Mouse (Mus musculus) ES-E14 (cell line): ENCODE measurements around the gene Rprd1b. TPM values are rescaled to one million over a fixed set of nuclear protein-coding genes. Genes with fewer than 3 reads are reported as not detected.

ENCODE experiments used
- DNase-seq: peaks from one replicate; pipeline ENCODE4 v3.0.0-alpha.2; 2013; ENCODE audit warnings: low read depth, low spot score
- H3K27ac ChIP-seq: 2 replicates; pipeline ENCODE4 v1.5.1; 2012; ENCODE audit warnings: low read depth, mild to moderate bottlenecking, low read length, moderate library complexity, mixed read lengths; ENCODE audit not compliant: poor library complexity, insufficient read depth, severe bottlenecking
- H3K36me3 ChIP-seq: 2 replicates; pipeline ENCODE4 v1.6.1; 2012; ENCODE audit warnings: mild to moderate bottlenecking, low read length, moderate library complexity, mixed read lengths; ENCODE audit not compliant: control insufficient read depth, poor library complexity, insufficient read depth, severe bottlenecking
- H3K4me1 ChIP-seq, 2 experiments: fragments of 150-350 bp in 1 of 2; sonication (generic) in 1 of 2; 2 replicates each; pipeline ENCODE4 v1.6.1; 2012; ENCODE audit warnings: low read length in 2 of 2, mild to moderate bottlenecking in 1 of 2, mixed read lengths in 1 of 2; ENCODE audit not compliant: control insufficient read depth in 2 of 2, insufficient read depth in 2 of 2, poor library complexity in 1 of 2
- H3K4me3 ChIP-seq, 2 experiments: fragments of 150-350 bp in 1 of 2; sonication (generic) in 1 of 2; 2 replicates each; pipeline ENCODE4 v1.5.1; 2012; ENCODE audit warnings: low read length in 2 of 2, low read depth in 1 of 2, mild to moderate bottlenecking in 1 of 2, mixed read lengths in 1 of 2; ENCODE audit not compliant: insufficient read depth in 1 of 2, poor library complexity in 1 of 2, severe bottlenecking in 1 of 2
- H3K9ac ChIP-seq: 2 replicates; pipeline ENCODE4 v1.6.1; 2012; ENCODE audit warnings: low read depth, mild to moderate bottlenecking, low read length, mixed read lengths; ENCODE audit not compliant: poor library complexity, insufficient read depth, severe bottlenecking
- H3K9me3 ChIP-seq: fragments of 150-350 bp; sonication (generic); 2 replicates; pipeline ENCODE4 v1.6.1; 2012; ENCODE audit warnings: low read depth, mild to moderate bottlenecking, low read length; ENCODE audit not compliant: control insufficient read depth, insufficient read depth
- CHD2 ChIP-seq: IDR thresholded peaks from 2 replicates; pipeline ENCODE4 v1.6.1; 2014; ENCODE audit warnings: mild to moderate bottlenecking, low read depth, low read length, inconsistent platforms
- HCFC1 ChIP-seq: IDR thresholded peaks from 2 replicates; pipeline ENCODE4 v1.6.1; 2012; ENCODE audit warnings: low read length, inconsistent platforms, borderline replicate concordance; ENCODE audit not compliant: insufficient read depth
- MAFK ChIP-seq: IDR thresholded peaks from 2 replicates; pipeline ENCODE4 v1.6.1; 2014; ENCODE audit warnings: mild to moderate bottlenecking, low read depth, low read length, inconsistent platforms; ENCODE audit not compliant: insufficient read depth
- ZC3H11A ChIP-seq: IDR thresholded peaks from 2 replicates; pipeline ENCODE4 v1.6.1; 2012; ENCODE audit warnings: low read depth, mild to moderate bottlenecking, inconsistent platforms, low read length, borderline replicate concordance
- ZNF384 ChIP-seq: IDR thresholded peaks from 2 replicates; pipeline ENCODE4 v1.6.1; 2012; ENCODE audit warnings: low read depth, low read length, inconsistent platforms
- in situ Hi-C, 2 experiments: fragments of 600-800 bp; cut with MboI; formaldehyde crosslinking; loops; one replicate each; pipeline ENCODE4 v1.15.1; 2025; ENCODE audit warnings: low sequenced_read_pairs in 2 of 2, inconsistent platforms in 1 of 2; ENCODE audit not compliant: unreplicated experiment in 2 of 2
- total RNA-seq: library from RNA; depleted of rRNA; stranded (reverse); fragments of 300-350 nt; gene quantifications from 2 replicates; pipeline ENCODE4 v1.2.3, GENCODE M21; 2012

Gene Rprd1b
- total RNA-seq, 1 experiment, result 13.1 TPM

- H3K4me1 ChIP-seq, result no peaks in the 10 kb centered on the region
- H3K9me3 ChIP-seq, result no peaks in the 10 kb centered on the region
- H3K27ac ChIP-seq, result no peak overlapping the region
- DNase-seq, result no peak
- no peak overlapping the region for H3K9ac ChIP-seq
- H3K36me3 ChIP-seq, result peaks cover 4% of the 10 kb centered on the region; the same call in 1 of the 2 replicates
- no peak overlapping the region for H3K4me3 ChIP-seq
- TF ChIP-seq ZC3H11A (no peak), HCFC1 (no peak), CHD2 (no peak)
- in situ Hi-C loops, result no loop called here
These were observed 8.1 kb downstream of the Rprd1b start for GRCm38 (mm10) chr2:158036408-158036807.

GRCm38 (mm10) chr2:158036953-158037352 is 8.7 kb downstream of the Rprd1b start:
- H3K36me3 ChIP-seq, result peaks cover 4% of the 10 kb centered on the region; the same call in 1 of the 2 replicates
- in situ Hi-C loops, result no loop called here
- TF ChIP-seq CHD2 (no peak), ZC3H11A (no peak), ZNF384 (no peak), MAFK (no peak), HCFC1 (no peak)
- H3K4me1 ChIP-seq, result no peaks in the 10 kb centered on the region
- no peak overlapping the region for H3K9ac ChIP-seq
- H3K9me3 ChIP-seq, result no peaks in the 10 kb centered on the region
- H3K4me3 ChIP-seq, result no peak overlapping the region
- no peak for DNase-seq
- H3K27ac ChIP-seq, result no peak overlapping the region

GRCm38 (mm10) chr2:158037571-158037970 is 9.3 kb downstream of the Rprd1b start:
- no peak overlapping the region for H3K27ac ChIP-seq
- in situ Hi-C loops, result no loop called here
- no peaks in the 10 kb centered on the region for H3K9me3 ChIP-seq
- no peaks in the 10 kb centered on the region for H3K4me1 ChIP-seq
- peaks cover 4% of the 10 kb centered on the region; the same call in 1 of the 2 replicates for H3K36me3 ChIP-seq
- no peak overlapping the region for H3K9ac ChIP-seq
- H3K4me3 ChIP-seq, result no peak overlapping the region
- TF ChIP-seq HCFC1 (no peak), MAFK (no peak), ZC3H11A (no peak)
- no peak for DNase-seq

GRCm38 (mm10) chr2:158039662-158040061 is 11.4 kb downstream of the Rprd1b start:
- no peak for DNase-seq
- no peak overlapping the region for H3K27ac ChIP-seq
- H3K36me3 ChIP-seq, result peaks cover 4% of the 10 kb centered on the region
- TF ChIP-seq MAFK (no peak), ZNF384 (no peak), CHD2 (no peak), HCFC1 (no peak), ZC3H11A (no peak)
- no peak overlapping the region for H3K4me3 ChIP-seq
- H3K9me3 ChIP-seq, result no peaks in the 10 kb centered on the region
- in situ Hi-C loops, result no loop called here
- no peak overlapping the region for H3K9ac ChIP-seq
- H3K4me1 ChIP-seq, result no peaks in the 10 kb centered on the region

- no peak overlapping the region for H3K4me3 ChIP-seq
- H3K9me3 ChIP-seq, result no peaks in the 10 kb centered on the region
- TF ChIP-seq HCFC1, result no peak
- TF ChIP-seq ZC3H11A, result no peak
- TF ChIP-seq CHD2, result no peak
- TF ChIP-seq ZNF384, result no peak
- no peak for TF ChIP-seq MAFK
- DNase-seq, result no peak
- H3K36me3 ChIP-seq, result peaks cover 6% of the 10 kb centered on the region
- in situ Hi-C loops, result no loop called here
- no peaks in the 10 kb centered on the region for H3K4me1 ChIP-seq
- no peak overlapping the region for H3K27ac ChIP-seq
- no peak overlapping the region for H3K9ac ChIP-seq
These were observed 12.1 kb downstream of the Rprd1b start for GRCm38 (mm10) chr2:158040396-158040795.
